Mouse (Mus musculus): ENCODE data around the gene Fopnl.

GRCm38 (mm10) chr16:14258856-14259255, 58.3 kb downstream of the Fopnl start:
- TF ChIP-seq CTCF (IDR thresholded peaks at IDR 0.05; ENCODE audit: extremely low read depth, insufficient read length, insufficient replicate concordance, low read depth, low read length) (no peak), POLR2A (IDR thresholded peaks at IDR 0.05; ENCODE audit: low read depth, low read length) (no peak)

All from small intestine, adult 2 months (tissue).